Mouse (Mus musculus) olfactory bulb, adult 2 months (tissue): ENCODE measurements around the gene Pgpep1l. TPM values are rescaled to one million over a fixed set of nuclear protein-coding genes. Genes with fewer than 3 reads are reported as not detected.

Experiments used
- H3K27ac ChIP-seq: fragments of 200-500 bp; 2 replicates; pipeline ENCODE4 v1.5.1; 2012; ENCODE audit warnings: low read depth, low read length; ENCODE audit not compliant: insufficient read depth
- H3K4me1 ChIP-seq: fragments of 200-500 bp; 2 replicates; pipeline ENCODE4 v1.6.1; 2012; ENCODE audit warnings: low read length; ENCODE audit not compliant: control insufficient read depth, insufficient read depth
- H3K4me3 ChIP-seq: fragments of 200-500 bp; 2 replicates; pipeline ENCODE4 v1.5.1; 2012; ENCODE audit warnings: mild to moderate bottlenecking, low read depth, low read length, moderate library complexity; ENCODE audit not compliant: insufficient read depth
- CTCF ChIP-seq: fragments of 200-500 bp; IDR thresholded peaks from 2 replicates; pipeline ENCODE4 v1.5.1; 2012; ENCODE audit warnings: low read depth, mild to moderate bottlenecking, low read length, moderate library complexity; ENCODE audit not compliant: insufficient read depth
- POLR2A ChIP-seq: fragments of 200-500 bp; IDR thresholded peaks from 2 replicates; pipeline ENCODE4 v1.6.1; 2012; ENCODE audit warnings: mild to moderate bottlenecking, low read depth, low read length, moderate library complexity; ENCODE audit not compliant: insufficient read depth
- WGBS: fragments of 180-500 bp; shearing (Covaris S2); methylation state at CpG from one replicate; pipeline ENCODE4 v1.1.7; 2018; 5-methylcytosine and 5-hydroxymethylcytosine counted together
- polyA plus RNA-seq: library from polyadenylated mRNA; stranded (reverse); fragments of >200 nt; gene quantifications from 2 replicates; pipeline ENCODE4 v1.2.4, GENCODE M21; 2012; ENCODE audit warnings: low replicate concordance; ENCODE audit not compliant: missing spikeins, insufficient read depth, insufficient read length

Pgpep1l gene
- polyA plus RNA-seq = not detected in 2 replicates

- WGBS = 11% methylated on average over 25 of the region's 25 CpGs
- Histone ChIP-seq H3K4me3 (peak within 1 kb of the TSS; percentile 37), H3K27ac (peak within 1 kb of the TSS; percentile 25; the same call in 1 of the 2 replicates), H3K4me1 (peaks cover 16% of the 10 kb centered on the region)
- no peak for TF ChIP-seq POLR2A
- no peak for TF ChIP-seq CTCF
These were observed at the start of gene Pgpep1l for GRCm38 (mm10) chr7:68264028-68264453. Gene Pgpep1l, minus strand, starts transcription at chr7:68264233.

- peaks cover 3% of the 10 kb centered on the region; the same call in 1 of the 2 replicates for H3K4me1 ChIP-seq
These were observed 49.2 kb upstream of the Pgpep1l start for GRCm38 (mm10) chr7:68313038-68313782.

GRCm38 (mm10) chr7:68312395-68312794 is 48.4 kb upstream of the Pgpep1l start:
- Histone ChIP-seq H3K4me3 (no peak overlapping the region), H3K27ac (no peak overlapping the region), H3K4me1 (no peaks in the 10 kb centered on the region)
- WGBS = 91% methylated on average over 5 of the region's 5 CpGs
- TF ChIP-seq CTCF (no peak), POLR2A (no peak)

More at GRCm38 (mm10) chr7:68313038-68313782, 49.2 kb upstream of the Pgpep1l start:
- no peak overlapping the region for H3K27ac ChIP-seq
- no peak overlapping the region for H3K4me3 ChIP-seq
- 71% methylated on average over 14 of the region's 14 CpGs for WGBS
- TF ChIP-seq POLR2A (no peak), CTCF (no peak)

- Histone ChIP-seq H3K4me3 (no peak overlapping the region), H3K4me1 (no peaks in the 10 kb centered on the region), H3K27ac (no peak overlapping the region)
- TF ChIP-seq CTCF (no peak), POLR2A (no peak)
- 81% methylated on average over 6 of the region's 6 CpGs for WGBS
These were observed 47.4 kb upstream of the Pgpep1l start for GRCm38 (mm10) chr7:68311469-68311868.

DNA sequence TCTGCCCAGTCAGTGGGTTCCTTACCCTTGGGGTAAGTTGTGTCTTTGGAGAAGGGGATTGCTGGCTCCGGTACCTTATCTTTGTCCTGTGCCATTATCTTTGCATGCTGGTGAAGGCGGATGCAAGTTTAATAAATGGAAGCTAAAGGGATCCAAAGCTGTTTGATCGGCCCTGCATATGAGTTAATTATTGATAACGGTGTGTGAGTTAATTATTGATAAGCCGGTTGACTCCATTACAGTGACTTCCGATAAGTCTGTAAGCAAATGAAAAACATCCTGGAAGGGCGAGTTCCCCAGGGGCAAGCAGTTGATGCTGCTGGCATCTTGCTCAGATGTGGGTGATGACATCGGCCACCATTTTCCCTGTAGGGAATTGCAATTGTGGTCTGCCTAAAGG is 42.7 kb upstream of the Pgpep1l start:
- 97% methylated on average over 8 of the region's 8 CpGs for WGBS
- no peak for TF ChIP-seq POLR2A
- no peak for TF ChIP-seq CTCF
- Histone ChIP-seq H3K4me3 (no peak overlapping the region), H3K27ac (no peak overlapping the region), H3K4me1 (0 out of 2 replicates have a peak, but pooled peaks cover 2% of the 10 kb centered on the region)

- TF ChIP-seq POLR2A (no peak), CTCF (no peak)
- Histone ChIP-seq H3K4me3 (no peak overlapping the region), H3K4me1 (0 out of 2 replicates have a peak, but pooled peaks cover 2% of the 10 kb centered on the region), H3K27ac (no peak overlapping the region)
- 80% methylated on average over 11 of the region's 11 CpGs for WGBS
These were observed 41.9 kb upstream of the Pgpep1l start for GRCm38 (mm10) chr7:68305781-68306575.

DNA sequence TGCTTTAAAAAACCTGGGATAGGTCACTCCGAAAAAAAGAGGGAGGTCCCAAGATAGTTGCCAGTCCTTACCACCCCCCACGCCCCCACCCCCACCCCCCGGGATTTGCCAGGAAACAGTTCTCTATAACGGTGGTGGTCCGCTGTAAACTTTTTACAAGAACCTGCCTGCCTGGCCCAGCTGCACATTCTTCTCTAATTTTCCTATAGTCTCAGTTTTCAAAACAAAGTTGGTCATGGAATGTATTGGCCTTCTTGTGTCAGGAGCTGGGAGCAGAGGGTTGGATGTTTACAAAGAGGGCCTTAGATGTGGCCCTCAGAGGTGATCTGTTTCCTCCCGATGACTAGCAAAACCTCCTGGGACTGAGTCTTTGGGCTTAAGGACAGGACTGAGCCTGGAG is 39.7 kb upstream of the Pgpep1l start:
- Histone ChIP-seq H3K4me1 (0 out of 2 replicates have a peak, but pooled peaks cover 2% of the 10 kb centered on the region), H3K27ac (no peak overlapping the region), H3K4me3 (no peak overlapping the region)
- TF ChIP-seq CTCF (no peak), POLR2A (no peak)
- WGBS = 74% methylated on average over 6 of the region's 6 CpGs

- WGBS = 17% methylated on average over 18 of the region's 18 CpGs
These were observed 38.8 kb upstream of the Pgpep1l start for GRCm38 (mm10) chr7:68302586-68303433.

More at GRCm38 (mm10) chr7:68302586-68303433, 38.8 kb upstream of the Pgpep1l start:
- Histone ChIP-seq H3K4me1 (0 out of 2 replicates have a peak, but pooled peaks cover 2% of the 10 kb centered on the region), H3K27ac (no peak overlapping the region), H3K4me3 (peak overlapping the region; percentile 16)
- TF ChIP-seq POLR2A (no peak), CTCF (peak; percentile 91)
